Mouse (Mus musculus) embryonic fibroblast, embryonic 13.5 days (primary cell): ENCODE data around the gene Myh9.

Source experiments
- CTCF ChIP-seq: IDR thresholded peaks from 2 replicates; pipeline ENCODE4 v1.5.1; 2011; ENCODE audit warnings: mild to moderate bottlenecking, control low read depth, low read length, moderate library complexity, borderline replicate concordance; ENCODE audit not compliant: insufficient read depth
- POLR2A ChIP-seq: IDR thresholded peaks from 2 replicates; pipeline ENCODE4 v1.6.1; 2011; ENCODE audit warnings: low read depth, mild to moderate bottlenecking, control low read depth, low read length, moderate library complexity

DNA sequence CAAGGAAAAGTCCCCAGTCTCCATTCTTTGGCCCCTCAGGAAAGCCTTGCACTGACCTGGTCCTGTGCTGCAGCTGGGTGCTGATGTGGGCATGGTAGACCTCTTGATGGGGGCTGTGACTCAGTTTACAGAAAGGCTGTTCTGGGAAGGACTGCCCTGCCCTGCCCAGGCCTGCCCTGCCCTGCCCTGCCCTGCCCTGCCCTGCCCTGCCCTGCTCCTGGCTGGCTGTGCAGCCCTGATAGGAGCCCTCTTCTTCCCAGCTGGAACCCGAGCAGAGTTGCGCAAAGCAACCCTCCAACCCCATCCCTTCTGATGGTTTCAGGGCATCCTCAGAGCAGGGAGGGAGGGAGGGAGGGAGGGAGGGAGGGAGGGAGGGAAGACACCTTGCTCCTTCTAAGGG, 86.8 kb downstream of the Myh9 start:
- TF ChIP-seq CTCF (no peak), POLR2A (no peak)
